Mouse (Mus musculus) T-helper 17 cell (primary cell): ENCODE results near the gene Krt10.

Source experiments
- in situ Hi-C, 2 experiments: fragments of 300-600 bp; cut with MboI, MseI; formaldehyde crosslinking; loops; 1 replicate in 1 of 2; 2 replicates in 1 of 2; pipeline ENCODE4 v1.15.1; 2025; ENCODE audit warnings: high pct_unique_total_duplicates in 2 of 2

Krt10 gene

DNA sequence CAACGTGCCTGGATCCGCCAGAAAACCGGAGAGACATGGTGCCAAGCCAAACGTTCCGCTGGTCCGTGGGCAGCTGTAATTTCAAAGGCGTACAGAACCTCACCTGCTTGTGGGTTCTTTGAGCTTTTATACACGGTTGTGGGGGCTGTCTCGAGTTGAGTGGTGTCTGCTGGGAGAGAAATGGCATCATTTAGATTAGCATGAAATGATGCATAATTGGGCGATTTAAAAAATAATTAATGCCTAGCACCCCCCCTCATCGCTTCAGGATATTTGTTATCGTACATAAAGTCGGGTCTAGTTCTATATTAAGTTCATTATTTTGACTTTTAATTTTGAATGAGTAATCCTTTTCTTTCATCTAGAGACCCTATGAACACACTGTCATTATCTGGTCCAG lies 14.4 kb downstream of the Krt10 start, which contains the start of gene Krt28:
TSS of gene Krt28 (minus strand) at position 101 of the 400 bp plus-strand sequence.
- in situ Hi-C loops, result no loop called here

DNA sequence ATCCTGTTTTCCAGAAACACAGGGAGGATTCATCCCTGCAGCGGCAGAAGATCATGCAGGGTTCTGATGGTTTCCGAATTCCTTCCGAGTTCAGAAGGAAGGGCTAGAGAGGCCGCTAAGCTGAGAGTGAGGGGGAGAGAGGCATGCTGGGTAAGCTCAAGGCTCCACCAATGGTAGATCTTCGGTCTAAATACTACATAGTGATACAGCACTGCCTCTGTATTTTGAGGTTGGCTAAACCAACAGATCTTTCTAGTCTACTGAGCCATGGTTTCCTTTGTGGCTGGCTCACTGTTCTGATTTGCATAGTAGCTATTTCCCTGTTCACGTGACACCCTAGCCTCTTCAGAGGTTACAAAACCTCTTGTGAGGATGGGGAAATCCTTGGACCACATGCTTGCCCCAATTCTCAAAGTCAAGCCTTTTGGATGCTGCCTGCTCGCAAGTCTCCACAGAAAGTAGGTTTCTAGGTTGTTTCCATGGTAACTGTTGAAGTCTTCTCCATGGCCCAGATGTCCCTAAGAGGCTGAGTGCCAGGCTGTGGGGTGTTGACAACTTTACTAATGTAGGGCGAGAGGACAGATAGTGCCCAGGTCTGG lies 19.2 kb downstream of the Krt10 start:
- in situ Hi-C loops, result no loop called here

DNA sequence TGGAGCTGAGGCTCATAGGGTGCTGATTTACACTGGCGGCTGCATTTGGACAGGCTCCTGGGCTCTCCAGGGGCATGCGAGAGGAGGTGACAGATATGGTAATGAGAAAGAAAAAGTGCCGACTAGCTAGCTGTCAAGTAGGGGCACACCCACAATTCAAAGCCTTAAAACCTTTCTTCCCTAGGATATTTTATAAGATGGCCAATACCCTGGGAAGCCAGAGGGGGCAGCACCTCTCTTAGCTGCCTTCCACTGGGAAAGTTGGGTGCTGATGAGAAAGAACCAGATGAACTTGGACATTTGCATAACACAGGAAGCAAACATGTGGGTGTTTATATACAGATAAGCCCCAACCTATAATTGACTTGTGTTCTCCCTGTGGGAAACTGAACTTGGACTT lies 19.9 kb downstream of the Krt10 start:
- in situ Hi-C loops, result no loop called here

DNA sequence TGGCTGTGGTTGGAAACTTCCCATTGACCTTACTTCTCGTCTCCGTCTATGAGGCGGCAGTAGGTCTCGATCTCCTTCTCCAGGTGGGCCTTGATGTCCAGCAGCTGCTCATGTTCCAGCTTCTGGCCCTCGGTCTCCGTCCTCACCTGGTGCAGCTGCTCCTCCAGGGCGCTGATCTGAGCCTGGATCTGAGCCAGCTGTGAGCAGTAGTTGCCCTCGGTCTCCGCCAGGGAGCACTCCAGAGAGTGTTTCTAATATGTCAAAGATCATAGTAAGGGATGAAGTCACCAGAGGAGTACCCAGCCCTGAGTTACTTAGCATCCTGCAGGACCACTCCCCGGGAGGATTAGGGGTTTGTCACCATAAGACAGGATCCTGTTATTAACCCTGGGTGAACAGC lies 22.4 kb downstream of the Krt10 start:
- in situ Hi-C loops, result no loop called here

DNA sequence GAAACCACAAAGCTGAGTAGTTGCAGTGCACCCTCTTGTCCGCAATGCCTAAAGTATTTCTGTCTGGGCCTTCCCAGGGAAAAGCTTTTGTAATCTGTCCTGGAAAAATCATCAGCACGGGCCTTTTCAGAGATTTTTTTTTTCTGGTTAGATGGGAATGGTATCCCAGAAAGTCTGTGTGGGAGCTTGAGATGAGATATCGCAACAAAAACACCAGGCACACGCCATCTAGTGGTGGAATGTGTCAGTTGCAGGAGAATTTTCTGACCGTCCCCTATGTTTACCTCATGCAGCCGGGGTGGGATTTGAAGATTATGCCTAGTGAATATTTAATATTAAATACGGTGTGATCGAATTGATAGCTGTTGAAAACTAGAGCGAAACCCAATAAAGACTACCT lies 24.8 kb downstream of the Krt10 start:
- in situ Hi-C loops, result no loop called here

DNA sequence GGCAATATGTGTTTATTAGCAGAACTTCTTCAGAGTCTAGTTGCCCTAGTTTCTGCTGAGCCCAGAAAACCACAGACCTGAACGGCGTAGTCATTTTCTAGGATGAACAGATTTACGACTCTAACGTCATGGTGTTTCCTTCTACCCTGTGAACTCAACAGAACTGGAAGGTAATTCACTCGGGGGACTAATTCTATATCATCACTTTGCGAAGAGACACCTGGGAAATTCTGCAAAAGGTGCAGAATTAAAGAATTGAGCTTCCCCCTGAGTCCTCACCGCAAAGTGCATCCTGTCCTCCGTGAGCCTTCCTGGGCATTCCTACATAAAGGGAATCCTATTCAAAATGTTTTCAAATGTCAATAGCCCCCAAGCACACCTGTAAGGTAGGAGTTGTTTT lies 27.7 kb downstream of the Krt10 start:
- in situ Hi-C loops, result no loop called here

DNA sequence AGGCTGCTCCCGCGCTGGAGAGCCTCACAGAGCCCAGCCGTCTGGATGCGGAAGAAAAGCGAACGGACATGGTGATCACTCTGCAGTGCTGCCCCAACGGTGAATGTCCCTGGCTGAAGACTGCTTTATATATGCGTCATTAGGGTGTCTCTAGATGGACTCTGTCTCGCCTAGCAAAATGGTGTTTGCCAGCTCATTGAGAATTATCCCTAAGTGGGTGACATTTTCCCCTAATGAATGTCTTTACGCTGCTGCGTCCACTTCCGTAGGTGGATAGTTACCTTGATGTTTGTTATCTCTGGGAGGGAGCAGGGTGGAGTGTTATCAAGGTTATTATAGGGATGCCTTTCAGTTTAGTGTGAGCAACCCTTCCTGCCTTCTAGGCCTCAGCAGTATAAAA lies 38.2 kb downstream of the Krt10 start, which contains the start of gene Krt27:
TSS of gene Krt27 (minus strand) at position 101 of the 400 bp plus-strand sequence.
- in situ Hi-C loops, result no loop called here

DNA sequence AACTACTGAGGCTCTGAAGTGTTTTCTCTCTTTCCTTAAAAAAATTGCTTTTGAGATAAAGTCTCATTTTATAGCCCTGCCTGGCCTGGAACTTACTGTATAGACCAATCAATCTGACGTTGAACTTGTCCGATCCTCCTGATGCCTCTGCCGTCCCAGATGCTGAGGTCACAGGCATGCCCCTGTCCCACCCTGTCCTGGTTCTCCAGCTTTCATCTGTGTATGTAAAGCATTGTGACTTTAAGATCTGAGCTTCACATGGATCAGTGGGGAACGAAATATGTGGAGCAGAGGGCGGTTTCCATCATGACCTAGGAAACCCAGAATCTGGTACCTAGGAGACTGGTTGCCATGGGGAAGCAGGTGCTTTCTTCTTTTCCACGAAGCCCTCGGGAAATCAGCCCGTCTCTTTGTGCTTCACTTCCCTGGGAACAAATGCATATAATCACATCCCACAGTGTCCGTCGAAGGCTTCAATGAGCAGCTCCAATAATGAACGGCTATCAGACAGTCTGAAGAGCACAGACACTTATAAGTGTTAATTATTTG lies 49.8 kb downstream of the Krt10 start:
- in situ Hi-C loops, result no loop called here

DNA sequence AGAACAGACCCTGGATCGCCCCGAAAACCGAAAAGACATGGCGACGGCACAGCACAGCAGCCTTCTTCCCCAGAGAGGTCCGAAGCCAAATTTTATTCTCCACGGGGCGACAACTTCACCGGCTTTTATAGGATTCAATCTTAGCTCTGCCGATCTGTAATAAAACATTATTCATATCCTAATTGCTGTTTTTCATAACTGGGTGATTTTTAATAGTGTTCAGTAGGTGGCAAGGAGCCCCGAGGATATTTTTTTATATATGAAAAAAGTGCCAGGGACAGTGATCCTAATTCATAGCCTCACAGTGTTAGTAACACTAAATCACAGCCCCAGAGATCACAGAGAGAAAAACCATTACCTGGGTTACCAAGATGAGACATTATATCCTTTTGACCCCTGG lies 51.3 kb downstream of the Krt10 start, which contains the start of gene Krt26:
TSS of gene Krt26 (minus strand) at position 101 of the 400 bp plus-strand sequence.
- in situ Hi-C loops, result no loop called here
